Mouse (Mus musculus) forebrain, embryonic 12.5 days (tissue): Measurements from ENCODE around the gene Pou5f1. TPM values are rescaled to one million over a fixed set of nuclear protein-coding genes. Genes with fewer than 3 reads are reported as not detected.
"Not testable (repeated sequence)": the region's sequence is repeated elsewhere in the genome, so short reads cannot be mapped to it uniquely, and the experiment has no call there.

Source experiments
- ATAC-seq: fragments of 200-750 bp; cut with Nextera tagmentation; 2 replicates; pipeline ENCODE4 v1.8.0; 2017; ENCODE audit warnings: moderate TSS enrichment; ENCODE audit not compliant: low FRiP score
- H3K27ac ChIP-seq: fragments of 300-500 bp; sonication (generic); 2 replicates; pipeline ENCODE4 v1.5.1; 2016; ENCODE audit warnings: mild to moderate bottlenecking
- H3K27me3 ChIP-seq: fragments of 300-500 bp; sonication (generic); 2 replicates; pipeline ENCODE4 v1.6.1; 2016; ENCODE audit warnings: mild to moderate bottlenecking
- H3K36me3 ChIP-seq: fragments of 300-500 bp; sonication (generic); replicated peaks from 2 replicates; pipeline ENCODE4 v1.6.1; 2016; ENCODE audit warnings: mild to moderate bottlenecking
- H3K4me1 ChIP-seq: fragments of 300-500 bp; sonication (generic); 2 replicates; pipeline ENCODE4 v1.6.1; 2016
- H3K4me2 ChIP-seq: fragments of 300-500 bp; sonication (generic); 2 replicates; pipeline ENCODE4 v1.6.1; 2016; ENCODE audit warnings: mild to moderate bottlenecking, moderate library complexity
- H3K4me3 ChIP-seq: fragments of 300-500 bp; sonication (generic); replicated peaks from 2 replicates; pipeline ENCODE4 v1.5.1; 2016; ENCODE audit warnings: mild to moderate bottlenecking
- H3K9ac ChIP-seq: fragments of 300-500 bp; sonication (generic); 2 replicates; pipeline ENCODE4 v1.6.1; 2016; ENCODE audit warnings: mild to moderate bottlenecking
- H3K9me3 ChIP-seq: fragments of 300-500 bp; sonication (generic); 2 replicates; pipeline ENCODE4 v1.6.1; 2016
- WGBS: fragments of 180-500 bp; shearing (Covaris S2); methylation state at CpG from one replicate; pipeline ENCODE4 v1.1.7; 2016; 5-methylcytosine and 5-hydroxymethylcytosine counted together
- polyA plus RNA-seq: library from polyadenylated mRNA; unstranded; fragments of >200 nt; fragmentation: Nextera tagmentation; extraction: Ambion mirVana; gene quantifications from 2 replicates; pipeline ENCODE4 v1.2.1, GENCODE M21; 2016

The Pou5f1 gene
- 0.14 TPM in 1 of 2 replicates, not detected in the other for polyA plus RNA-seq

DNA sequence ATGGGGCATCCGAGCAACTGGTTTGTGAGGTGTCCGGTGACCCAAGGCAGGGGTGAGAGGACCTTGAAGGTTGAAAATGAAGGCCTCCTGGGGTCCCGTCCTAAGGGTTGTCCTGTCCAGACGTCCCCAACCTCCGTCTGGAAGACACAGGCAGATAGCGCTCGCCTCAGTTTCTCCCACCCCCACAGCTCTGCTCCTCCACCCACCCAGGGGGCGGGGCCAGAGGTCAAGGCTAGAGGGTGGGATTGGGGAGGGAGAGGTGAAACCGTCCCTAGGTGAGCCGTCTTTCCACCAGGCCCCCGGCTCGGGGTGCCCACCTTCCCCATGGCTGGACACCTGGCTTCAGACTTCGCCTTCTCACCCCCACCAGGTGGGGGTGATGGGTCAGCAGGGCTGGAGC, at the start of gene Pou5f1:
Gene Pou5f1 (plus strand): TSS at position 243 of the 400 bp plus-strand sequence.
- ATAC-seq = no peak
- Histone ChIP-seq H3K9ac (no peak within 1 kb of the TSS), H3K4me1 (peaks cover 15% of the 10 kb centered on the region), H3K9me3 (no peaks in the 10 kb centered on the region), H3K4me2 (no peak within 1 kb of the TSS), H3K36me3 (no peaks in the 10 kb centered on the region), H3K27me3 (peaks cover 55% of the 10 kb centered on the region), H3K4me3 (no peak within 1 kb of the TSS), H3K27ac (no peak within 1 kb of the TSS)
- WGBS = 27% methylated on average over 13 of the region's 13 CpGs

DNA sequence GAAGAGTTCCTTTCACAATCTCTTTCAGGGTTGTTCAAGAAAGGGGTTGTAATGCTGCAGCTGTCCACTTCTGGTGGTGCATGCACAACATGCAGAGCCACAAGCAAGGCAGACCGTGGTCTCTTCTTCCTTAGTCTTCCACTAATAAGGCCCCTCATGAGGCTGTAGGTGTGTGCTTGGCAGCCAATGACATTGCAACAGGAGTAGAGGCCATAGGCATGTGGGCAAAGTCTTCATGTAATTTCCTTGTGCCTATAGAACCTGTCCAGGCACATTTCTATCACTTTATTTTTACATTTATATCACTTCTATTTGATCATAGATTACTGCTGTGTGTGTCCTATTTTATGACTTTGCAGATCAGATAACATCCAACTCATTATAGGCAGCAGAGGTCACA, 47.6 kb upstream of the Pou5f1 start:
- WGBS = no CpG with 5 or more reads among the region's 1 CpGs
- not testable (repeated sequence) for ATAC-seq

DNA sequence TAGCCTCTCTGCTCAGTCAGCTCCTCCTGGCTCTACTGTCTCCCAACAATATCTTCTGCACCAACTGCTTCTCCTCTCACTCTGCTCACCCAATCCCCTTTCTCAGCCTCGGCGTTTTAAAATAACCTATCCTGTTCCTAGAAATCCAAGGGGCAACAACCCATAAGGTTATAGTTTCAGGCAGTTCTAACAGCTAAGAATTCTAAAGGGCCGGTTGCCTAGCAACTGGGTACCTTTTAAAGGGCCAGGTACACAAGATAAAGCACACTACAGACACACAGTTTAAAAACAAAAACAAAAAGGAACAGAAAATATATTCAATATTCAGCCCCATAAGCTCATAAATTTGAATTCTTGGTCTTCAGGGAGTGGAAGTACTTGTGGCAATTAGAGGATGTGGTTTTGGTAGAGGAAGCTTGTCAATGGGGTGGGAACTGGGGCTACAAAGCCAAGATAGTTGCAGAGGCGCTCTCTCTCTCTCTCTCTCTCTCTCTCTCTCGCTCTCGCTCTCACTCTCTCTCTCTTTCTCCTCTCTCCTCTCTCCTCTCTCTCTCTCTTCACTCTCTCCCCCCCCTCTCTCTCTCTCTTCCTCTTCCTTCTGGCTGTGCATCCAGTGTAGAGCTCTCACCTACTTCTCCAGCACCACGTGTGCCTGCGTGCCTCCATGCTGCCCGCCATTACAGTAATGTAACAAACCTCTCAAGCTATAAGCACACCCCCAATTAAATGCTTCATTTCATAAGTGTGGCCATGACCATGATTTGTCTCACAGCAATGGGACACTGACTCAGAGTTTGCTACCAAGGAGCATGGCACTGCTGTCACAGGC, 45.1 kb upstream of the Pou5f1 start:
- not testable (repeated sequence) for H3K9ac ChIP-seq, H3K4me2 ChIP-seq, H3K36me3 ChIP-seq, H3K4me1 ChIP-seq, H3K4me3 ChIP-seq, H3K27ac ChIP-seq, H3K9me3 ChIP-seq, H3K27me3 ChIP-seq, ATAC-seq
- WGBS = 70% methylated on average over 3 of the region's 9 CpGs

More for the DNA sequence above, 47.6 kb upstream of the Pou5f1 start:
- not testable (repeated sequence) for H3K36me3 ChIP-seq, H3K9ac ChIP-seq, H3K4me2 ChIP-seq, H3K27me3 ChIP-seq, H3K9me3 ChIP-seq, H3K4me1 ChIP-seq, H3K4me3 ChIP-seq, H3K27ac ChIP-seq

DNA sequence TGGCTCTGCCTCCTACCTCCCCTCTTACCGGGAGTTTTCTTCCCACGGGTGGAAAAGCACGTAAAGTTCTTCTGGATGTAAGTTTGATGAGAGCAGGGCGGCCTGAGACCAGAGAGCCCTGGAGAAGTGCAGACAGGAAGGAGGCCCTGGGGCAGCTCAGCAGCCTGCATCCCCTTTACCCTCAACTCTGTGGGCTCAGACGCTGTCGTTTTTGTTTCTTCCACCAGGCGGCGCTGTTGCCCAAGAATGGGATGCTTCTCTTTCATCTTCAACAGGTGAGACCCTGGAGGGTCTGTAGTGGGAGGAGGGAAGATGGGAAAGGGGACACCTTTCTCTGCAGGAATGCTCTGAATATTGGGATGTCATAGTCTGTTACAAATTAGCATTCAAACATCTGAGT, 40.2 kb upstream of the Pou5f1 start:
- H3K36me3 ChIP-seq, H3K27ac ChIP-seq, ATAC-seq, H3K9me3 ChIP-seq, H3K4me1 ChIP-seq, H3K4me3 ChIP-seq, H3K4me2 ChIP-seq, H3K9ac ChIP-seq: not testable (repeated sequence)
- peaks cover 25% of the 10 kb centered on the region for H3K27me3 ChIP-seq
- WGBS = 12% methylated on average over 8 of the region's 8 CpGs

DNA sequence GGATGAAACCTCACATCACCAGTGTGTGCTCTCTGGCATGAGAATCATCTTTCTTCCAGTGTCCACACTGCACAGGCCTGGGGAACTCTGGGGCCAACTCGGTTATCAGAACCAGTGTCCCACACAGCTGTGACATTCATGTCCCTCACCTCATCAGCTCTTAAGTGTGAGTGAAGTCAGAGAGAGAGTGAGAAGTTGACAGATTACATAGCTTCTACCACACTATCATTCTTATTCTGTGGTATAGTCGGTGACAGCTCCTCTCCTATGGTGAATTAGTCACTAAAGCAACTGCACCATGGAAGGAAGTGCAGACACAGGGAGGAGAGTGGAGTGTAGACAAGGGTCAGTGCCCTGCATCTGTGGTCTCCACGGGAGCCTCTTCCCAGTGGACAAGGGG, 36.9 kb upstream of the Pou5f1 start:
- H3K9me3 ChIP-seq, H3K4me3 ChIP-seq, H3K4me1 ChIP-seq, H3K4me2 ChIP-seq, ATAC-seq, H3K27ac ChIP-seq, H3K36me3 ChIP-seq, H3K9ac ChIP-seq: not testable (repeated sequence)
- WGBS = 70% methylated on average over 3 of the region's 3 CpGs
- H3K27me3 ChIP-seq = peaks cover 44% of the 10 kb centered on the region

DNA sequence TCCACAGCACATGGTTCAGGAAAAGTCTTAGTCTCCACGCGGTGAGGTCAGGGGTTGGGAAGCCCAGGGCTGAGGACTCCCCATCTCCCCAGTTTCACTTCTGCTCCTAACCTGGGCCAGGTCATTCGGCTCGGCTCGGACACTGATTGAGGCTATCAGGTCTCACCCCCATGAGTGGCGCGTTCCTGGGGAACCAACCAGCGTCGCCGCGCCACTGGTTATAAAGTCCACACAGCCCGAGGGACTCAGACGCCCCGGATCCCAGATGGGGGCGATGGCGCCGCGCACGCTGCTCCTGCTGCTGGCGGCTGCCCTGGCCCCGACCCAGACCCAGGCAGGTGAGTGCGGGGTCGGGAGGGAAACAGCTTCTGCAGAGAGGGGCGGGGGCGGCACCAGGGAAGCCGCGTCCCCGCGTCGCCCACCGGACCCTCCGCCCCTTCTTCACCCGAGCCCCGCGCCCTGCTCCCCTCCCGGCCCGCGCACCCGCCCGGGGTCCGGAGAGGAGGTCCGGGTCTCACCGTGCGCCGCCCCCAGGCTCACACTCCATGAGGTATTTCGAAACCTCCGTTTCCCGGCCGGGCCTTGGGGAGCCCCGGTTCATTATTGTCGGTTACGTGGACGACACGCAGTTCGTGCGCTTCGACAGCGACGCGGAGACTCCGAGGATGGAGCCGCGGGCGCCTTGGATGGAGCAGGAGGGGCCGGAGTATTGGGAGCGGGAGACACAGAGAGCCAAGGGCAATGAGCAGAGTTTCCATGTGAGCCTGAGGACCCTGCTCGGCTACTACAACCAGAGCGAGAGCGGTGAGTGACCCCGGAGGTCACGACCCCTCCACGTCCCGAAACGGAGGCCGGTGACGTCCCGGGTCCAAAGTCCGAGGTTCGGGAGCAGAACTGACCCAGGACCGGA, 35.7 kb upstream of the Pou5f1 start, which contains the start of gene H2-Q10:
Gene H2-Q10 (plus strand): TSS at position 248 of the 910 bp plus-strand sequence.
- peak within 1 kb of the TSS; percentile 42 for H3K4me3 ChIP-seq
- no peaks in the 10 kb centered on the region for H3K36me3 ChIP-seq
- H3K9ac ChIP-seq = peak within 1 kb of the TSS; percentile 40; the same call in 1 of the 2 replicates
- WGBS = 1% methylated on average over 78 of the region's 80 CpGs
- peak within 1 kb of the TSS; percentile 73 for H3K4me2 ChIP-seq
- peaks cover 9% of the 10 kb centered on the region for H3K4me1 ChIP-seq
- H3K27me3 ChIP-seq = peaks cover 49% of the 10 kb centered on the region
- no peak for ATAC-seq
- no peak within 1 kb of the TSS for H3K27ac ChIP-seq
- H3K9me3 ChIP-seq = no peaks in the 10 kb centered on the region

DNA sequence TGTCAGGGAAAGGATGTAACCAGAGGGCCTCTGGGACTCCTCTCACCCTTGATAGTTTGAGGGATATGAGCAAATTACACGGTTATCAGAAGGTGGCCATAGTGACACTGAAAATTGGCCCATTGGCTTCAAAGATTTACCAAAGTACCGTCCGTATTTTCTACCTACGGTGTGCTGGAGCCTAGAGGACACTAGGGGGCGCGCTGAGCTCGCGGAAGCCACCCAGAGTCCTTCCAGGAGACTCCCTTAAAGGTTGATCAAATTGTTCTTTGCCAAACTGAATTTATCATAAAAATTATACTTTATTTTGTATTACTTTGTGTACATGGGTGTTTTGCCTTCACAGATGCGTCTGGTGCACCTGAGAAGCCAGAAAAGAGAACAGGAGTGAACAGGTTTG, 21.8 kb upstream of the Pou5f1 start:
- no peak overlapping the region for H3K9ac ChIP-seq
- no peaks in the 10 kb centered on the region for H3K4me1 ChIP-seq
- no peaks in the 10 kb centered on the region for H3K36me3 ChIP-seq
- H3K9me3 ChIP-seq = no peaks in the 10 kb centered on the region
- H3K27ac ChIP-seq = no peak overlapping the region
- WGBS = 2% methylated on average over 9 of the region's 9 CpGs
- no peak overlapping the region for H3K4me3 ChIP-seq
- no peak overlapping the region for H3K4me2 ChIP-seq
- no peak for ATAC-seq
- no peaks in the 10 kb centered on the region for H3K27me3 ChIP-seq

DNA sequence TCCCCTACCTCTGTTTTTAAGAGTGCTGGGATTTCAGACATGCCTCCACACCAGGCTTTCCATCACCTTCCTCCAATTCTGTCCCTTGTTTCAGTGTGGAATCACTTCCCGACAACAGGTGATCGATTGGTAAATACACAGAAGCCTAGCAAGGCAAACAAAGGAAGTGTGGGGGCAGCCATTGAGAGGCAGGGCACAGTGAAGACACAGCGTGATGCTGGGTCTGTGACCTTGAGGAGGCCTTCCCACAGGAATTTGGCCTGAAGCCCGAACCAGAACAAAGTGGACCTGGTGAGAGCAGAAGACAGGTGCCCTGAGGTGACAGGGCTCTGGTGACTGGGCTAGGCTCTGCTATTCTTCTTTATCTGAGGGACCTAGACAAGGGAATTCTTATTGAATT, 20.1 kb upstream of the Pou5f1 start:
- Histone ChIP-seq H3K9ac (no peak overlapping the region), H3K36me3 (no peaks in the 10 kb centered on the region), H3K4me1 (no peaks in the 10 kb centered on the region), H3K27ac (no peak overlapping the region), H3K4me2 (no peak overlapping the region), H3K4me3 (no peak overlapping the region), H3K9me3 (no peaks in the 10 kb centered on the region), H3K27me3 (peaks cover 5% of the 10 kb centered on the region; the same call in 1 of the 2 replicates)
- WGBS = 38% methylated on average over 4 of the region's 4 CpGs
- no peak for ATAC-seq

DNA sequence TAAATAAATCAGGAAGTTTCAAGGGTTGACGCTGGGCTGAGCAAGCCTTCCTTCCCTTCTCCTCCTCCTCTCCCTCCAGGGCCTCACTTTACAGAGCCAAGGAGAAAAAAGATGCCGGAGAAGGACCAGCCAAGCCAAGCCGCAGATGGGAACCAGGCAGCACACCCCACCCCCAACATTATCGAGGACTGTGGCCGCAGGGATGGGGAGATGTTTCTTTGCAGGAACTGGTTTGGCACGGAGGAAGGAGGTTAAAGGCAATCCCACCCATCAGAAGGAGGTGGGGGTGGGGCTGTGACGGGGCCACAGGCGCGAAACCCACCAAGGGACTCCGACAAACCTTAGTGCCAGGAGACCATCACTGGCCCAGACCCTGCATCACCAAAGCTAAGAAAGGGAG, 19.1 kb upstream of the Pou5f1 start:
- ATAC-seq = no peak
- H3K9ac ChIP-seq = no peak overlapping the region
- 69% methylated on average over 10 of the region's 10 CpGs for WGBS

DNA sequence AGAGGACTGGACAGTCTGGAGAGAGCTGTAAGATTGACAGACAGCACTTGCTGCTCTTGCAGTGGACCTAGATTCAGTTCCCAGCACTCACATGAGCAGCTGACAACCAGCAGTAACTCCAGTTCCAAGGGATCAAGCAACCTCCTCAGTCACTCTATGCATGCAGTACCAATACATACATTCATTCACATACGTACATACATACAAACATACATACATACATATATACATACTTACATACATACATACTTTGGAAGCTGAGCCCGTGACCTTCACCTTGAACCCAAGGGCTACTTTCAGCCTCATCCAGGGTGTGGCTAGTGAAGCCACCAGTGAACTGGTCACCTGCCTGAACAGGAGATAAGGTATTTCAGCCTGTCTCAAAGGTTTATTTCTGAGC, 17.8 kb upstream of the Pou5f1 start:
- H3K36me3 ChIP-seq = no peaks in the 10 kb centered on the region
- no peak for ATAC-seq
- no peaks in the 10 kb centered on the region for H3K4me1 ChIP-seq
- H3K4me3 ChIP-seq = no peak overlapping the region
- H3K27ac ChIP-seq = no peak overlapping the region
- WGBS = 95% methylated on average over 2 of the region's 2 CpGs
- H3K9ac ChIP-seq = no peak overlapping the region
- no peak overlapping the region for H3K4me2 ChIP-seq
- H3K9me3 ChIP-seq = no peaks in the 10 kb centered on the region
- peaks cover 6% of the 10 kb centered on the region; the same call in 1 of the 2 replicates for H3K27me3 ChIP-seq

More for the DNA sequence above, 19.1 kb upstream of the Pou5f1 start:
- no peak overlapping the region for H3K27ac ChIP-seq
- H3K36me3 ChIP-seq = no peaks in the 10 kb centered on the region
- H3K4me3 ChIP-seq = no peak overlapping the region
- no peaks in the 10 kb centered on the region for H3K9me3 ChIP-seq
- H3K27me3 ChIP-seq = peaks cover 6% of the 10 kb centered on the region; the same call in 1 of the 2 replicates
- H3K4me2 ChIP-seq = no peak overlapping the region
- no peaks in the 10 kb centered on the region for H3K4me1 ChIP-seq

DNA sequence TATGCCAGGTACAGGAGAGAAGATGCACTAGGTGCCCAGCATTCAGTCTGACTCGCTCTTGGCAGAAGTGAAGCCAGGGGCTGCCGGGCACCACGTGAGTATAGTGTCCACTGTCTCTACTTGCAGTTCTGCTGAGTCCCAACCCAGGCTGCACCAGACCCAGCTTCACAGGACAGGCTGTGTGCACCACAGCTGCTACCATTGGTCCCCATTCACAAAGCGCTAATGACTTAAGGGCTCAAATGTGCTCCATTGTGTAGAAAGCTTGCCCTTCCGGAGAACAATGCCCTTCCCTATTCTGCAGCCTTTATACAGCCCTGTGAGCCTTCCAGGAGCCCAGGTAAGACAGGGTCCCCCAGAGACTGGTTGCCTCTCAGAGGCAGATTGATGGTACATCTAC, 15.5 kb upstream of the Pou5f1 start:
- Histone ChIP-seq H3K4me3 (no peak overlapping the region), H3K4me1 (no peaks in the 10 kb centered on the region), H3K9me3 (no peaks in the 10 kb centered on the region), H3K27ac (no peak overlapping the region), H3K4me2 (no peak overlapping the region), H3K27me3 (peaks cover 6% of the 10 kb centered on the region; the same call in 1 of the 2 replicates), H3K9ac (no peak overlapping the region), H3K36me3 (no peaks in the 10 kb centered on the region)
- WGBS = 46% methylated on average over 5 of the region's 5 CpGs
- no peak for ATAC-seq

DNA sequence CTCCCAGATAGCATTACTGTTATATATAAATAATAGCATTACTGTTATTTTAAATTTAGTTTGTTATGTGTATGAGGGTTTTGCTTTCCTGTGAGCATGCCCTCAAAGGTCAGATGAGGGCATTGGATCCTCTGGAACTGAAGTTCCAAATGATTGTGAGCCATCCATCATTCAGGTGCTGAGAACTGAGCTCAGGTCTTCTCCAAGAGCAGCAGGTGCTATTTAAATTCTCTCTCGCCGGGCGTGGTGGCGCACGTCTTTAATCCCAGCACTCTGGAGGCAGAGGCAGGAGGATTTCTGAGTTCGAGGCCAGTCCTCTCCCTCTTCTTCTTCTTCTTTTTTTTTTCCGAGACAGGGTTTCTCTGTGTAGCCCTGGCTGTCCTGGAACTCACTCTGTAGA, 8.7 kb upstream of the Pou5f1 start:
- Histone ChIP-seq H3K9ac (no peak overlapping the region), H3K4me2 (no peak overlapping the region), H3K36me3 (no peaks in the 10 kb centered on the region), H3K4me1 (0 out of 2 replicates have a peak, but pooled peaks cover under 1% of the 10 kb centered on the region), H3K9me3 (no peaks in the 10 kb centered on the region), H3K27ac (no peak overlapping the region), H3K4me3 (no peak overlapping the region), H3K27me3 (no peaks in the 10 kb centered on the region)
- WGBS = 95% methylated on average over 7 of the region's 7 CpGs
- no peak for ATAC-seq
